ENCODE assay signal across 8 mouse cellular contexts in the genomic region with DNA sequence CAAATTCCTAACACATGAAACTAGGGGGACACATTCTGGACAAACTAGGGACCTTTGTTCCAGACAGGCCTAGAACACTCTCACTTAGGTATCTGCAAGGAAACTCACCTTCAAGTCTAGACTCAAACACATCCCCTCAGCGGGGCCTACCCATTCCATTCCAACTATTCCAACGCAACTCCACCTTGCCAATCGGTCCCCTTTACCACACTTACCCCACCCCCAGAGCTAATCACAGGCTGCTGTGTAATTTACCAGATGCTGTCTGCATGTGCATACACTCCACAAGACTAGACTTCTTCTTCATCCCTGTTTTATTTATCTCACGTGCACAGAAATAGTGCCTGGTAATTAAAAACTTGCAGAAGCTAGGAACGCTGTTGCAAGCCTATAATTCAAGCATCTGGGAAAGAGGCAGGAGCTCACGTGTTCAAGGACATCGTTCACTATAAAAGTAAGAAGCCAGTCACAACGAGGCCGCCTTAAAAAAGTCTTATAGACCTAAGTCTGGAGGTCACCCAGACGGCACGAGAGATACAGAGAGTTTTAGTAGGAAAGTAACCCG. TPM values are rescaled to one million over a fixed set of nuclear protein-coding genes. Genes with fewer than 3 reads are reported as not detected.
DNase-seq lines count a peak whose midpoint lies in the region; ATAC-seq and TF ChIP-seq lines count a peak whose summit lies in the region.

No protein-coding gene starts in this region.

- peak overlapping the region; percentile 92 for H3K4me3 ChIP-seq in heart, embryonic 10.5 days
- H3K4me3 ChIP-seq in MEL (ENCODE audit: control insufficient read depth in 1 of 2, insufficient read depth in 1 of 2, low read depth in 2 of 2, low read length in 2 of 2): peak overlapping the region; percentile 92 to 96
- peak overlapping the region; percentile 86 for H3K4me3 ChIP-seq in forebrain, embryonic 15.5 days
- peak overlapping the region; percentile 95 for H3K4me3 ChIP-seq in liver, embryonic 12.5 days

- H3K27me3 ChIP-seq in heart, embryonic 10.5 days (ENCODE audit: insufficient read depth, poor library complexity, severe bottlenecking): no peaks in the 10 kb centered on the region
- H3K27me3 ChIP-seq in MEL (ENCODE audit: control insufficient read depth in 1 of 2, insufficient read depth in 2 of 2, low read length in 2 of 2): no peaks in the 10 kb centered on the region
- H3K27me3 ChIP-seq in forebrain, embryonic 15.5 days: no peaks in the 10 kb centered on the region
- H3K27me3 ChIP-seq in liver, embryonic 12.5 days (replicated peaks): no peaks in the 10 kb centered on the region

- no peak for TF ChIP-seq EP300 in MEL (IDR thresholded peaks at IDR 0.05; ENCODE audit: low read depth in 1 of 2, low read length in 2 of 2)

- TF ChIP-seq POLR2A in MEL (IDR thresholded peaks at IDR 0.05; ENCODE audit: control insufficient read depth in 1 of 2, insufficient read depth in 1 of 2, low read depth in 1 of 2, low read length in 2 of 2, poor library complexity in 1 of 2): no peak

- no peak for DNase-seq in heart, embryonic 10.5 days (ENCODE audit: low spot score)
- no peak for DNase-seq in heart, postnatal 4 days
- DNase-seq in MEL (ENCODE audit: low read depth, low spot score): peak; percentile 46
- DNase-seq in natural killer cell, adult 2 months (ENCODE audit: low spot score in 2 of 2): no peak
- DNase-seq in spleen, postnatal 4 days (ENCODE audit: low spot score in 2 of 2): no peak

- peak overlapping the region; percentile 98 for H3K9ac ChIP-seq in MEL (ENCODE audit: control insufficient read depth, low read depth, low read length, poor library complexity, severe bottlenecking)
- H3K9ac ChIP-seq in forebrain, embryonic 15.5 days (replicated peaks): peak overlapping the region; percentile 88
- peak overlapping the region; percentile 95 for H3K9ac ChIP-seq in liver, embryonic 12.5 days

- WGBS in heart, embryonic 10.5 days: 17% methylated on average over 12 of the region's 12 CpGs
- WGBS in forebrain, embryonic 15.5 days: 15% methylated on average over 12 of the region's 12 CpGs
- WGBS in liver, embryonic 12.5 days (ENCODE audit: insufficient replicate concordance): 13% methylated on average over 12 of the region's 12 CpGs

- no peaks in the 10 kb centered on the region for H3K9me3 ChIP-seq in heart, embryonic 10.5 days
- no peaks in the 10 kb centered on the region for H3K9me3 ChIP-seq in MEL (replicated peaks; ENCODE audit: insufficient read depth, low read length)
- no peaks in the 10 kb centered on the region for H3K9me3 ChIP-seq in forebrain, embryonic 15.5 days
- H3K9me3 ChIP-seq in liver, embryonic 12.5 days (replicated peaks): no peaks in the 10 kb centered on the region

- no peak for TF ChIP-seq CTCF in MEL (IDR thresholded peaks at IDR 0.05 in 2 of 3, conservative IDR thresholded peaks at IDR 0.05 in 1 of 3; ENCODE audit: control insufficient read depth in 1 of 3, insufficient read depth in 1 of 3, low read depth in 2 of 3, low read length in 3 of 3, poor library complexity in 1 of 3, severe bottlenecking in 1 of 3)

- peak overlapping the region; percentile 95 for H3K27ac ChIP-seq in heart, embryonic 10.5 days
- H3K27ac ChIP-seq in MEL (ENCODE audit: control insufficient read depth, low read depth, low read length): peak overlapping the region; percentile 46
- H3K27ac ChIP-seq in forebrain, embryonic 15.5 days (replicated peaks): no peak overlapping the region
- no peak overlapping the region; the same call in 1 of the 2 replicates for H3K27ac ChIP-seq in liver, embryonic 12.5 days

- peak overlapping the region; percentile 60 for H3K4me2 ChIP-seq in forebrain, embryonic 15.5 days (replicated peaks)
- H3K4me2 ChIP-seq in liver, embryonic 12.5 days: peak overlapping the region; percentile 86

- no peak for ATAC-seq in forebrain, embryonic 15.5 days (replicated peaks)
- ATAC-seq in liver, embryonic 12.5 days: no peak
- ATAC-seq in megakaryocyte progenitor cell, adult 5-6 weeks (replicated peaks; ENCODE audit: poor library complexity): no peak

- no peak for TF ChIP-seq RAD21 in MEL (IDR thresholded peaks at IDR 0.05; ENCODE audit: low read depth, low read length)

- peaks cover 24% of the 10 kb centered on the region for H3K4me1 ChIP-seq in heart, embryonic 10.5 days
- H3K4me1 ChIP-seq in MEL (ENCODE audit: control insufficient read depth in 1 of 2, insufficient read depth in 2 of 2, low read length in 2 of 2): peaks cover 4 to 17% of the 10 kb centered on the region in 2 experiments
- peaks cover 18% of the 10 kb centered on the region for H3K4me1 ChIP-seq in forebrain, embryonic 15.5 days
- H3K4me1 ChIP-seq in liver, embryonic 12.5 days: peaks cover 26% of the 10 kb centered on the region

- peaks cover 21% of the 10 kb centered on the region for H3K36me3 ChIP-seq in heart, embryonic 10.5 days
- H3K36me3 ChIP-seq in MEL (ENCODE audit: control insufficient read depth in 1 of 2, insufficient read depth in 2 of 2, low read length in 2 of 2): peaks cover 0 to 12% of the 10 kb centered on the region in 2 experiments; a peak in 2 of 4 replicates
- no peaks in the 10 kb centered on the region for H3K36me3 ChIP-seq in forebrain, embryonic 15.5 days
- H3K36me3 ChIP-seq in liver, embryonic 12.5 days: peaks cover 14% of the 10 kb centered on the region

- H3K79me2 ChIP-seq in MEL (ENCODE audit: control insufficient read depth, insufficient read depth, low read length, poor library complexity): peaks cover 18% of the 10 kb centered on the region

TF ChIP-seq in MEL, 35 proteins besides CTCF, POLR2A, EP300 and RAD21:
- TF ChIP-seq MAFK (IDR thresholded peaks at IDR 0.05; ENCODE audit: borderline replicate concordance, low read depth, low read length) (no peak), ZNF384 (IDR thresholded peaks at IDR 0.05; ENCODE audit: low read depth, low read length) (no peak), BHLHE40 (IDR thresholded peaks at IDR 0.05; ENCODE audit: borderline replicate concordance, low read depth, low read length) (peak; percentile 58; the same call in 1 of the 2 replicates), CHD1 (IDR thresholded peaks at IDR 0.05; ENCODE audit: low read depth, low read length) (0 out of 2 replicates have a peak, but pooled peaks have one; percentile 23), USF1 (IDR thresholded peaks at IDR 0.05; ENCODE audit: low read depth, low read length) (peak; percentile 46; the same call in 1 of the 2 replicates)

RNA-seq across cellular contexts. Expression of a gene that starts 1.0 kb away (rescaled TPM):
- polyA plus RNA-seq in heart, embryonic 10.5 days (2016; fragmentation: Nextera tagmentation; extraction: Ambion mirVana): 90.1 and 96.5 TPM in 2 replicates
- 10 to 100 TPM; 89.9 to 94.5 TPM for total RNA-seq in heart, postnatal 4 days (2021)
- 62.3 and 66.5 TPM in 2 replicates for total RNA-seq in MEL (2012; rRNA removed)
- polyA plus RNA-seq in MEL (2012; ENCODE audit: insufficient read depth in 1 of 2, insufficient read length in 2 of 2, low read depth in 1 of 2, low replicate concordance in 2 of 2, missing spikeins in 1 of 2): 10 to 100 TPM in 1 of 2 experiments, not detected in 1; 93.8 TPM
- polyA plus RNA-seq in forebrain, embryonic 15.5 days (2015; fragmentation: Nextera tagmentation; extraction: Ambion mirVana): 68.7 and 70.2 TPM in 2 replicates
- 46.4 and 50.8 TPM in 2 replicates for polyA plus RNA-seq in liver, embryonic 12.5 days (2016; fragmentation: Nextera tagmentation; extraction: Ambion mirVana)
- total RNA-seq in megakaryocyte progenitor cell, adult 5-6 weeks (2015): 27.1 and 27.4 TPM in 2 replicates
- 69.9 and 111 TPM in 2 replicates for total RNA-seq in megakaryocyte progenitor cell, adult 5-6 weeks (2017)

RNA-seq across cellular contexts. Expression of a gene that starts 15.9 kb away (rescaled TPM):
- 15.2 and 15.9 TPM in 2 replicates for polyA plus RNA-seq in heart, embryonic 10.5 days (2016; fragmentation: Nextera tagmentation; extraction: Ambion mirVana)
- 1 to 10 TPM; 5.8 to 6.4 TPM for total RNA-seq in heart, postnatal 4 days (2021)
- total RNA-seq in MEL (2012; rRNA removed): 10.1 and 18.7 TPM in 2 replicates
- 100 to 1,000 TPM in 1 of 2 experiments, not detected in 1; 137 TPM for polyA plus RNA-seq in MEL (2012; ENCODE audit: insufficient read depth in 1 of 2, insufficient read length in 2 of 2, low read depth in 1 of 2, low replicate concordance in 2 of 2, missing spikeins in 1 of 2)
- polyA plus RNA-seq in forebrain, embryonic 15.5 days (2015; fragmentation: Nextera tagmentation; extraction: Ambion mirVana): 14.6 and 20.4 TPM in 2 replicates
- polyA plus RNA-seq in liver, embryonic 12.5 days (2016; fragmentation: Nextera tagmentation; extraction: Ambion mirVana): 9.6 and 11.7 TPM in 2 replicates
- total RNA-seq in megakaryocyte progenitor cell, adult 5-6 weeks (2015): 7.5 and 12.0 TPM in 2 replicates
- total RNA-seq in megakaryocyte progenitor cell, adult 5-6 weeks (2017): 12.2 TPM in 1 of 2 replicates, not detected in the other

RNA-seq across cellular contexts. Expression of a gene that starts 38.3 kb away (rescaled TPM):
- 108 and 192 TPM in 2 replicates for polyA plus RNA-seq in heart, embryonic 10.5 days (2016; fragmentation: Nextera tagmentation; extraction: Ambion mirVana)
- total RNA-seq in heart, postnatal 4 days (2021): 10 to 100 TPM; 14.6 to 22.6 TPM
- 96.6 and 119 TPM in 2 replicates for total RNA-seq in MEL (2012; rRNA removed)
- polyA plus RNA-seq in MEL (2012; ENCODE audit: insufficient read depth in 1 of 2, insufficient read length in 2 of 2, low read depth in 1 of 2, low replicate concordance in 2 of 2, missing spikeins in 1 of 2): 100 to 1,000 TPM in 1 of 2 experiments, not detected in 1; 181 TPM
- 899 and 974 TPM in 2 replicates for polyA plus RNA-seq in forebrain, embryonic 15.5 days (2015; fragmentation: Nextera tagmentation; extraction: Ambion mirVana)
- polyA plus RNA-seq in liver, embryonic 12.5 days (2016; fragmentation: Nextera tagmentation; extraction: Ambion mirVana): 819 and 854 TPM in 2 replicates
- total RNA-seq in megakaryocyte progenitor cell, adult 5-6 weeks (2015): 540 and 612 TPM in 2 replicates
- total RNA-seq in megakaryocyte progenitor cell, adult 5-6 weeks (2017): 427 and 442 TPM in 2 replicates

Comparison
In these comparisons a context has a peak if more than half of its experiments do, and no peak if none do; other contexts are left out.
1. H3K27ac ChIP-seq: peak in heart, embryonic 10.5 days (single experiment) and MEL (single experiment); none in forebrain, embryonic 15.5 days (single experiment) and liver, embryonic 12.5 days (single experiment).
2. Peak in every context shown above with its lines, with median percentiles within 50 percentile points of each other: H3K4me3 ChIP-seq and H3K9ac ChIP-seq.